Mouse (Mus musculus) spleen, postnatal 36 days (tissue): ENCODE measurements around the gene Paqr8.
"Not testable (repeated sequence)": the region's sequence is repeated elsewhere in the genome, so short reads cannot be mapped to it uniquely, and the experiment has no call there.

Experiments
- DNase-seq, 2 experiments: peaks; one replicate each; pipeline ENCODE4 v3.0.0; 2022; ENCODE audit warnings: low spot score in 2 of 2, mixed read lengths in 1 of 2

Gene Paqr8

DNA sequence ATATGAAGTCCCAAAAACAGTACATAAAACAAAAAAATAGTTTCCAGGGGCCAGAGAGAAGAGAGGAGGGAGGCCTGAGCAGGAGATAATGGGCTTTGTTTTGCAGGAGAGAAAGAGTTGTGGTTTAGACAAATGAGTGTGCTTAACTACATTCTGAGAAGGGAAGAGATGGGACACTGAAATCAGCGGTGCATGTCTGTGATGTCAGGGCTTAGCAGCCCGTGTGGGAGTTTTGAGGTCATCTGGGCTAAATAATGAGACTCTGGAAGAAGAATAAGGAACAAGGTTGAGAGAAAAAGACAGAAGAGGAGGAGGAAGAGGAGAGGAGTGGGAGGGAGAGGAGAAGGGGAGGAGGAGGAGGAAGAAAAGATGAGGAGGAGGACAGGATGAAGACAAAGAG, 21.7 kb downstream of the Paqr8 start:
- no peak for DNase-seq

DNA sequence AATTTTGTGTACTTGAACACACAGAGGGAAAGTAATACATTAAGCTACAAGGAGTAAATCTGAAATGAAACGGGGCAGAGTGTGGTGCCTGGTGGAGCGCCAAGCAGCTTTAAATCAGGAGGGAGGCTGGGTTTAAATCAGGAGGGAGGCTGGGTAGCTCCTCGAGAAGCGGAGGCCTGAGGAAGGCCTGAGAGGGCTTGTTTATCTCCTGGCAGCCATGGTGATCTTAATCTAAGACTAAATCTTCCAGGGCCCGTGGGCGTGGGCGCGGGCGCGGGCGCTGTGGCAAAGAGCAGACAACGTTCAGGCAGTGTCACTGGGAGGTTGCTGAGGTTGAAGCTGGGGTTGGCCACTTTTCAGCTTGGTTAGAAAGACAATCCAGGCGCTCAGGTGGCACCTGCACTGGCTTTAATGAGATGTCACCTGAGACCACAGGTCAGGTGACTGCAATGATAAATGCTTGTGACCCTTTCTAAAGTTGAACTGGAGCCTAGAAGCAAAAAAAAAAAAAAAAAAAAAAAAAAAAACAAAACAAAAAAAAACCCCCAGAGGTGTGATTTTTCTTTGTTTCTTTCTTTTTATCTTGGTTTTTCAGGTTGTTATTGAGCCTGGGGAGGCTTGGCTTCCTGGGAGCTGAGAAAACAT, 22.2 kb downstream of the Paqr8 start:
- peak in 1 of 2 experiments; percentile 5 for DNase-seq

DNA sequence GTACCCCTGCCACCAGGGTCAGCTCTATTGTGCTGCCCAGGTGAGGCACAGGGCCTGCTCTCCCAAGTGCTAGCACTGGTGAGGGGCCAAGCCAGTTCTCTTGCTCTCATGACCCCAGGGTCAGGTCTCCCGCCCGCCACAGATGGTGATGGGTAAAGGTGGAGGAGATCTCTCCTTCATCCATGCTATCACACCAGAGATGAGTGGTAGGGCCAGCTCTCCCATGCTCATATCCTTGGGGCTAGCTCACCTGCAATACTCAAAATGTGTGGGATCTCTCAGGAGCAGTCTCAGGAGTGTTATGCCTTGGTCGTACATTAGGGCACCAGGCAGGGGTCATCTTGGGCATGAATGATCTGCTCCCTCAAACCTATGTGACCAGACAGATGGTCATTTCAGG, 24.4 kb downstream of the Paqr8 start:
- no peak for DNase-seq

DNA sequence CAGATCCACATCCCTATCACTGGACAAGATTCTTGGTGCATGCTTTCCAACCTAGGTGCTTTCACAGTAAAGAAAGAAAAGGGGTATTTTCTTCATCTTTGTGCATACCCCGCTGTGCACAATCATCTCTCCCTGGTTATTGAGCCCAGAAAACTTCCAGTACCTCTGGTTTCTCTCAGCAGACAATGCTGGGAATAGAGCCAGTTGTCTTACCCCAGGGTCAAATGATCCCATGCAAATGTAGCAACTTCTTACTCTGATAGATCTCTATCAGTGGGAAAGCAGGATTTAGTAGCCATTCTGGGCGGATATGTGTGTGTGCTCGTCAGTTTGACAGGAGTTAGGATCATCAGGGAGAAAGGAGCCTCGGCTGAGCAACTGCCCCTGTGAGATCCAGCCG, 25.2 kb downstream of the Paqr8 start:
- no peak for DNase-seq

DNA sequence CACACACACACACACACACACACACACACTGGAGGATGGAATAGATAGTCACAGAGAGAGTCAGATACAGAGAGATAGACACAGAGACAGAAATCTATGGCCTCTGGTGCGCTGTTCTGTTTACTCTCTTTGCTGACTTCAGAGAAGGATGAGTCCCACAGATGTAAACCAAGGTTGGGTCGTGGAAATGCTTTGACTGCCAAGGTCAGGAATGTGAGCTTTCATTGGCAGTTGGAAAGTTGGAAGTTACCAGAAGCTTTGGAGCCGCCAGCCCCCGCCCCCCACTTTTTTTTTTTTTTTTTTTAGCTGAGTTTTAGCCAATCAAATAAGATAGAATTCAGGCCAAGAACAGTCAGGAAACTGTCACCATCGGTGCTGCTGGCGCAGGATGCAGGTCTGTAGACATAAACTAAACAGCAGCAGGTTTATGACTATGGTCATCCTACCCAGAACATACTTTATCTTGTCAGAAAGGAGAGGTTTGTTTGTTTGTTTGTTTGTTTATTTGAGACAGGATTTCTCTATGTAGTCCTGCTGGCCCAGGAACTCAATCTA, 27.2 kb downstream of the Paqr8 start:
- no peak for DNase-seq

DNA sequence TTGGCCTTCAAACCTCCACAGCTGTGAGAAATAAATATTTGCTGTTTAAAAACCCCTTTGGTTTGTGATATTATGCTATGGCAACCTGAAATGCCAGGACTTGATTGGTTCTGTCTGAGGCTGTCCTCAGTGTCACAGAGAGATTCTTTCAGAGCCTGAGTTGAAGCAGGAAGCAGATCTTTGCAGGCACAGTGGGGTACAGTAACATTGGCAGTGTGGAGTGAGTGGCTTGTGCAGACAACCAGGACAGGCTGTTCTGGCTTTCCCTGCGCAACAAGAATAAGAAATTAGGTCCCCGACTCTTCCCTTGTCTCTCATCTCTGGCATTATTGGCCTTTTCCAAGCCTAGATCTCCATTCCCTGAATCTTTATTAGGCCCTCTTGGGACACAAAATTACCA, 29.3 kb downstream of the Paqr8 start:
- DNase-seq: no peak

DNA sequence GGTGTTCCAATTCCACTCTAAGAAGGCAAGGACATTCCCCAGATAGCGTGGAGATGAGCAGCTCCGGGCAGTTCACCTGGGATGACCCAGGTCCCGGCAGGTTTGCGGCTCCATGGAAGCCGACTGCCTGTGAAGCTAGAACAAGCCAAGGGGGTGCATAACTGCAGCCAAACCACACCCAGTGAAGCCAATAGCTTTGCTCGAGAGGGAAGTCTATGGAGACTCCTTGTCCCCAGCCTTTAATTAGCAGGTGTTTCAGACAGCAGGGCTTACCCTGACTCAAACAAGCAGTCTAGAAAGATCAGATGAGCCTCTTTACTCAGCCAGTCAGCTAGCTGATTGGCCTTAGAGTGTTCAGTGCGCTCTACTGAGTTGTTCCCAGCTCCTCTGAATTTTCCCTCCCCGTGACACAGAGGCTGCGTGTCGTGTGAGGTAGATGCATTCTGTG, 30.7 kb downstream of the Paqr8 start:
- DNase-seq: no peak

DNA sequence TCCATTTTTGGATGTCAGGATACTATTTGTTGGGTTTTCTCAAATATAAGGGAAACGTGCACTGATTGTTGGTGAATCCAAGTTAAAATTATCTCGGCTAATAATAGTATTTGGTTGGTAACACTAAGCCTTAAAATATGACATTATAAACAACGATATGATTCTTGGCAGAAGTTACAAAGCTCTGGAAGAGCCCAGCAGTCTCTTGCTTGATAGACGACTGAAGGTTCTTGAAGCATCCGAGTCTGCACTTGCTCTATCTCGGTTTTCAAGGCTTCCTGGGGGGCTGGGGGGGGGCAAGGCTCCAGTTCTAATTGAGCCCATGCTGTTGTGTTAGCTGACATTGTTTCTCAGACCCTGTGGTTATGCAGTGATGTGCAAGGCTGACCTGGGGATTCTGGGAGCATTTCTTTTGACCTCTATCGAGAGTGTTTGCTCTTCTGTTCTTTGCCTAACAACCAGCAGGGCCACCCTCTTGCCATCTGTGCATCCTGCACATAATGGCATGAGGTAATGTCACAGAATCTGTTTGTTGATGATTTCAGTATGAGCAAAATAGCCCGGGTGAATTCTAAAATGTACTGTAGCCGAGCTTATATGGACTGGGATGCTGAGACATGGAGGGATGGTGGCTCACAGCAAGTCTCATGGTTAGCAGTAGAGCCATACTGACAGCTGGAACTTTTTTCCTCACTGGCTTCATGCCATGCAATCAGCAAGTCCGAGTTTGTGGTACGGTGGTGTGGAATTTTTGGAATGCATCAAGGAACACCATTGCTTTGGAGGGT, 32.4 kb downstream of the Paqr8 start:
- DNase-seq: no peak

DNA sequence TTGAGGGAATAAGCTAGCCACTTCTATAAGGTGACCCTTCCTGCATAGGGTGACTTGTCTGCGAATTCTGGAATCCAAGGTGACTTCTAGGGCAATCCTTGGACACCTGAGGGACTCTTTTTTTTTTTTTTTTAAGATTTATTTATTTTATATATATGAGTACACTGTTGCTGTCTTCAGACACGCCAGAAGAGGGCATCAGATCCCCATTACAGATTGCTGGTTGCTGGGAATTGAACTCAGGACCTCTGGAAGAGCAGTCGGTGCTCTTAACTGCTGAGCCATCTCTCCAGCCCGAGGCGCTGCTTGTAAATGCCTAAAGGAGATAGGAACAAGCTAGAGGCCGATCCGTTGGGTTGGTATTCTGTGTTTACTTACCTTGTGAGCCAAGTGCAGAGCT, 34.9 kb downstream of the Paqr8 start:
- DNase-seq: not testable (repeated sequence)

DNA sequence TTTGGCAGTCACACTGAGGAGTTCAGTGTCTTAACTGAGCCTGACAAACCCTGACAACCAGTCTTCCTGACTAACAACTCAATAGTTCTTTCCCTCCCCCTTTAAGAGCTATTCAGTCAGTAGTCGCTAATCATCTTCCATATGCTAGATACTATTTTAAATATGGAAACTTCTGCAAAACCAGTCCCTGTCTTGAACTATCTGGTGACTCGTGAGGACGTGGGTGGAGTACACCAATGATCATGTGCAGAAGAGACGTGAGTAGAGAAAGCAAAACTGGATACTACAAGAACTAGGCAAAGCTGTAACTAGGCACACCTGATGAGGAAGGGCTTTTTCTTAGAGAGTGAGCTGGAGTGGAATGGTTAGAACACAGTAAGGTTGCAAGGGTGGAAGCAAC, 35.5 kb downstream of the Paqr8 start:
- DNase-seq: no peak

DNA sequence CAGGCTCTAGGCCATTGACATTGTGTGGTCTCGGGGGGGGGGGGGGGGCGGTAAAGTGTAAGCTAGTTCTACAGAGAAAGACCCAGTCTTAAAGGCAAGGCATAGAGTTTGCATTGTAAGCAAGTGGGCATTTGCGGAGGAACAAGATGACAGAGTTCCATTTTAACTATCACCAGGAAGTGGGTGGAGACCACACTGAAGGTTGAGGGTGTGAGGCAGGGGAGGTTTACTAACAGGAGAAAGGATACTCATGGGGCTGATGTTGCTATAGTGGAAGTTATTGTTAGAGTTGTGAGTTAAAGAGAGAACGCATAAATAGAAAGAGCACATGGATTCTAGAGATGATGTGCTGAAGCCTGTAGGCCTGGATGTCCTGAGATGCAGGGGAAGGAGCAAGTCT, 36.0 kb downstream of the Paqr8 start:
- no peak for DNase-seq

DNA sequence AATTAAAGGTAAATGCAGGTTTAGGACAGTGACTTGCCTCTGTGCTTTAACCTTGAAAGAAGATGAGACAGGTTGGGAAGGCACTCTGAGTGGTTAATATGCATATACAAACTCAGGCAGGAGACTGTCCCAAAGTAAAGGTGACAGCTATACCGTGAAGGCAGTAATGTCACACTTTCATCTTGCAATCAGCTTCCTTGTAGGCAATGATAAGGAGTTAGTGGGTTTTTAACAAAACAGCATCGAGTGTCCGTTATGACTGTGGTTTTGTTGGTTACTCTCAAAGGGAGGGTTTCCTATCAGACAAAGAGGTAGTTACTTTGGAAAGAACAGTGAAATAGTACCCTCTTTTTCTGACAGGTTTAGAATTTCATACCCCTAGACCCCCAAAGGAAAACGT, 38.1 kb downstream of the Paqr8 start:
- no peak for DNase-seq

DNA sequence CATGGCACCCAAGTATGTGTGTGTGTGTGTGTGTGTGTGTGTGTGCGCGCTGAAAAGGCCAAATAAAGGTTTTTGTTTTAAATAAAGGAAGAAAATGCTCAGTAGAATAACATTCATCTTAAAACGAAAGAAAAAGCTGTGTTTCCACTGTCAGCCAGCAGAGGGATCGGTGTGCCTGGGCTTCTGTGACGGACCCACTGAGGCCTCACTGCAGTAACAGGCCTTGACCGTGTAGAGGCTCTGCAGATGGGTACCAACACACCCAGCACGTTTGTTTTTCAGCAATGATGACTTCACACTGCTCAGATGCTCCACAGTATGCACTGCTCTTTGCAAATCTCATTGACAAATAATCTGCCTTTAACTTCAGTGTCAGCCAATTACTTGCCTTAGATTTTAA, 43.1 kb downstream of the Paqr8 start:
- DNase-seq: peak; percentile 48 to 56

DNA sequence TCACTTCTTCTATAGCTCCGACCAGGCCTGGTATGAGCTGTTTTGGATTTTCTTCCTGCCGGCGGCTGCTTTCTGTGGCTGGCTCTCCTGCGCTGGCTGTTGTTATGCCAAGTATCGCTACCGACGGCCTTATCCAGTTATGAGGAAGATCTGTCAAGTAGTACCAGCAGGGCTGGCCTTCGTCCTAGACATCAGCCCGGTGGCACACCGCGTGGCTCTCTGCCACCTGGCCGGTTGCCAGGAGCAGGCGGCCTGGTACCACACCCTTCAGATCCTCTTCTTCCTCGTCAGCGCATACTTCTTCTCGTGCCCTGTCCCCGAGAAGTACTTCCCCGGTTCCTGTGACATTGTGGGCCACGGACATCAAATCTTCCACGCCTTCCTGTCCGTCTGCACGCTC, 44.7 kb downstream of the Paqr8 start:
- peak; percentile 13 to 29 for DNase-seq

DNA sequence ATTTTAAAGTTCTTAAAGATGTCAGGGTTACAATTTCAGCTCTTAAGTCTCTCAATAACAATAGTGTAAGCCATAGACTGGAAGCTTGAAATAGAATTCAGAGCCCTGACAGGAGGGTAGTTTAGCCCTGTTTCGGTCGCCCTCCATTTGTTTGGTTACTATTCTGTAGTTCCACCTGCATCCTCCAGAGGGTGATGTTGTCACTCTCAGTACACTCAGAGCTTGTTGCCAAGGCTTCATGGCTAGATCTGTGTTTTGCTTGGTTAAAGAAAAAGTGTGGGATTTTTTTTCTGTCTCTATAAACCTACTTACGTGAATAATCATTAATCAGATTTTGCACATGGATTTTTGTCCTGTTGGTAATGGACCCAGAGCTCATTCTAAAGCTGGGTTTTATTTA, 48.6 kb downstream of the Paqr8 start:
- peak; percentile 32 to 42 for DNase-seq

DNA sequence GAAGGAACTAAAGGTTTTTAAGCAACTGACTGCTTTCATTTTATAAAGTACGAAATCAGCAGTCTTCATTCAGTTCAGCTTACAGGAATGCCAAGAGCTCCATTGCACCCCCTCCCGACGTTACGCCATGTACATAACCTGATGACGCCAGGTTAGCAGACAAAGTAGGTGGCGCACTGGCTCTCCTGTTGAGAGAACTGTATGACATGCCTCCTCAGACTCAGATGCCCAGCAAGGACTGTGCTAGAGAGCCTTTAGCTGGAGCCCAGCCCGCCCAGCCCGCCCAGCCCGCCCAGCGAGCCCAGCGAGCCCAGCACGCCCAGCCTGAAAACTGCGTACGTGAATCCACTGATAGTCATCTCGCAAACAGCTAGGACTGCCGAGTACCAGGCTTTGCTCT, 49.7 kb downstream of the Paqr8 start:
- peak; percentile 65 to 72 for DNase-seq

DNA sequence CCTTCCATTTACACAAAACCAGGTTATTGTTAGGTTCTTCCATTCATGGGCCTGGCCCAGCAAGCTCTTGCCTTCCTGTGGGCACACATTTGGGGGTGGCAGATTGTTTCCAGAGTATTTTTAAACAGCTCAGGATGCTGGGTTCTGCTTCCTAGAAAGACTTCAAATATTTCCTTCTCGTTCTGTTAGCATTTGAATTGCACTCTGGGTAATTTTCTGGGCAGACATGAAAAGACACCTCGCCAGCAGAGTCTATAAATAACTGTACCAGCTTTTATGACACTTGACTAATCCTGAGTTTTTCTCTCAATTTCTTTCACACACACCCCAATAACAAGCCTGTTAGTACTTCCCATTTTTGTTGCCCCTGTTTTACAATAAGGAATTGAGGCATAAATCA, 50.9 kb downstream of the Paqr8 start:
- DNase-seq: no peak

DNA sequence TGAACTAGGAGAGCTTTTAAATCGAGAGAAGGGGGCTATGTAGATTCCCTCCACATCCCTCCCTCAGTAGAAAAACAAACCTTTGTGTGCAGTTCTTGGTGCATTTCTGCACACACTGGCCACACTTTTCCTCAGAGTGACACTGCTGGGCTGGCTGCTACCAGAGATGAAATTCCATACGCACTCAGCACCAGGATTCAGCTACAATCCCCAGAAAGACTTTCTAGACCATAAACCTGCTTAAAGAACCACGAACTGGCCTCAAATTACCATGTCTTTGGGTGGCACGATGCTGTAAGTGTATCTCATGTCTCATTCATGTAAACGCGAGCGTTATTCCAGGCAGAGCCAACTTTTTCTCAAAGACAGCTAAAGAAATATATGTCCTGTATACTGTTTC, 51.5 kb downstream of the Paqr8 start:
- no peak for DNase-seq

DNA sequence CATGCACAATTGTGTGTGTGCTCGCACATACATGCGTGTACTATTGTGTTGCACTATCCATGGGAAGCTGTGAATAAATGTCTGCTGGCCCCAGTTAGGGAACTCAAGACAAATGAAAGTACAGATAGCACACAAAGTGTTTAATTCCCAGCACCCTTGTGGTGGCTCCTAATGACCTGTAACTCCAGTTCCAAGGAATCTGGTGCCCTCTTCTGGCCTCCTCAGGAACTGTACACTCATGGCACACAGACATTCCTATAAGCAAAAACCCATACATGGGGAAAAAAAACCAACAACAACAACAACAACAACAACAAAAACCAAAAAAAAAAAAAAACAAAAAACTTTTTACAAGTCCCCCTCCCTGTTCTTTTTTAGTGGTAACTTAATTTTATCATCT, 52.6 kb downstream of the Paqr8 start:
- DNase-seq: no peak

DNA sequence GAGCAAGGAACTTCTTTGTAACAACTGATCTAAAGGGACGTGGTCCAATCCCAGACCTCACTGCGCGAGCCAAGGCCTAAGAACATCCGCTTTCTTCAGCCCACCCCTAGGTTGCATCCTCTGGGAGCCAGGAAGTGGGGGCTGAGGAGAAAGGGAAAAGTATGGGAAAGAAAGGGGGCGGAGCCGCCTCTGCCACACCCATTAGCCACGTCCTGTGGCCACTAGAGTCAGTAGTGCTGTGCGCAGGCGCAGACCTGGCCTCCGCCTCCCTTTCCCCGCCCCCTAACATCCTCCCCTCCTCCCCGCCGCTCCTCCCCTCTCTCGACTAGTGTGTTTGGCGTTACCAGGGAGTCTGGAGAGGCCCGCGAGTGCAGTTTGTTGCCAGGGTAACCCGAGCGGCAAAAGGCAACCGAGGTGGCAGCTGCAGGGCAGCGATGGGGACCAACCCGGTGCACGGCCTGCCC, 60.9 kb downstream of the Paqr8 start, which contains the start of gene Efhc1:
Gene Efhc1, plus strand, starts transcription at position 327 of the 464 bp plus-strand sequence.
- DNase-seq: peak; percentile 83 to 86

DNA sequence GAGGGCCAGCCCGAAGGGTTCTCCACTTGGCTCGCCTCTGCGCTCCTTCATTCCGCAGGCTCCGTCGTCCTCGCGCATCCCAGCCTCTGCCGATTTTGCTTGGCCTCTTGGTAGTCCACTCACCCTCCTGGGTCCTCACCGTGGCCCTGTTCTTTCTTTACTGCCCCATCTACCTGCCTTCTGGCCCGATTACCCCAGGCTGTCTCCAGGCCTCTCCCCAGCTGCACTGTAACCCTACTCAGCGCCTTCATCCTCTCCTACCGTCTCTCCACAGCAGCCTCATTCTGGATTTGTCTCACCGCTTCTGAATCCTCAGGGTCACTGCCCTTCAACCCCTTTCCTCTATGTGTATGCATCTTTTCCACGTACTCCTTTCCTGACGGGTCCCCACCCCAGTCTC, 61.4 kb downstream of the Paqr8 start:
- no peak for DNase-seq

DNA sequence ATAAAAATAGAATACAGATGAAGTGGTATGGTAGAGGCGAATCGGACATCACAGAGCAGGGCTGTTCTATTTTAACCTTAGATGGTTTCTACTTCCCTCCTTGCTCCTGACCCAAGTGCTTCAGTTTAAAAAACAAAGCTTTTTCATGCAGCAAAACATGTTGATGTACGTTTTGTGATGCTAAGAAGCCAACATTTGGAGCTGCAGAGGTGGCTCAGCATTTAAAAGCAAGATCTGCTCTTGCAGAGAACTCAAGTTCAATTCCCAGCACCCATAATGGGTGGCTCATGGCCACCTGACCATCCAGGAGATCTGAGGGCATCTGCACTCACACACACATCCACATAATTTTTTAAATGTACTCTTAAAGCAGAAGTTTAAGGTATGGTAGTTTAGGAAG, 64.5 kb downstream of the Paqr8 start:
- no peak for DNase-seq

DNA sequence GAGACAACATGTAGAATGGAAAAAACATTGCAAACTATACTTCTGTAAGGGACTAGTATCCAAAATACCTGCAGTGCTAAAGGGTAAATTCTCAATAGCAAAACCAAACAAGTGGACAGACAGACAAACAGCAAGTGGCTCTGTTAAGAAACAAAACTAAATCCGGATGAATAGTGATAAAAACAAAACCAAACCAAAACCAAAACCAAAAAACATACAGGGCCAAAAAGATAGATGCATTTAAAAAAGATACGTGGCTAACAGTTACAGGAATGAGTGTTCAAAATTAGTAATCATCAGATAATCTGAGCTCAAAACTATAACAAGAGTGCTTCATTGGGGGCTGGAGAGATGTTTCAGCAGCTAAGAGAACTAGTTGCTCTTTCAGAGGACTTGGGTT, 79.2 kb downstream of the Paqr8 start:
- DNase-seq: no peak
